Mouse (Mus musculus): ENCODE results near the gene Vmp1.

Gene Vmp1

GRCm38 (mm10) chr11:86604289-86604688 lies 79.3 kb downstream of the Vmp1 start:
- no peak for DNase-seq (ENCODE audit: extremely low read depth, low read depth, low spot score)

GRCm38 (mm10) chr11:86603719-86604118 lies 79.9 kb downstream of the Vmp1 start:
- peak; percentile 93 for DNase-seq (ENCODE audit: extremely low read depth, low read depth, low spot score)

GRCm38 (mm10) chr11:86602116-86602515 lies 81.5 kb downstream of the Vmp1 start:
- DNase-seq (ENCODE audit: extremely low read depth, low read depth, low spot score): no peak

GRCm38 (mm10) chr11:86600209-86600557 lies 83.5 kb downstream of the Vmp1 start:
- peak; percentile 72 for DNase-seq (ENCODE audit: extremely low read depth, low read depth, low spot score)

GRCm38 (mm10) chr11:86599378-86600208 lies 84.0 kb downstream of the Vmp1 start:
- DNase-seq (ENCODE audit: extremely low read depth, low read depth, low spot score): peak; percentile 95

- no peak for DNase-seq (ENCODE audit: extremely low read depth, low read depth, low spot score)
Measured at GRCm38 (mm10) chr11:86598572-86598971, 85.1 kb downstream of the Vmp1 start.

- DNase-seq (ENCODE audit: extremely low read depth, low read depth, low spot score): no peak
Measured at GRCm38 (mm10) chr11:86598154-86598553, 85.5 kb downstream of the Vmp1 start.

- no peak for DNase-seq (ENCODE audit: extremely low read depth, low read depth, low spot score)
Measured at GRCm38 (mm10) chr11:86596976-86597375, 86.7 kb downstream of the Vmp1 start.

GRCm38 (mm10) chr11:86596187-86596960 lies 87.3 kb downstream of the Vmp1 start:
- peak; percentile 81 for DNase-seq (ENCODE audit: extremely low read depth, low read depth, low spot score)

GRCm38 (mm10) chr11:86595366-86595765 lies 88.3 kb downstream of the Vmp1 start:
- DNase-seq (ENCODE audit: extremely low read depth, low read depth, low spot score): no peak

- no peak for DNase-seq (ENCODE audit: extremely low read depth, low read depth, low spot score)
Measured at GRCm38 (mm10) chr11:86594188-86594876, 89.3 kb downstream of the Vmp1 start.

- no peak for DNase-seq (ENCODE audit: extremely low read depth, low read depth, low spot score)
Measured at GRCm38 (mm10) chr11:86593443-86593842, 90.2 kb downstream of the Vmp1 start.

- DNase-seq (ENCODE audit: extremely low read depth, low read depth, low spot score): no peak
Measured at GRCm38 (mm10) chr11:86592993-86593392, 90.6 kb downstream of the Vmp1 start.

GRCm38 (mm10) chr11:86591931-86592616 lies 91.6 kb downstream of the Vmp1 start:
- no peak for DNase-seq (ENCODE audit: extremely low read depth, low read depth, low spot score)

- no peak for DNase-seq (ENCODE audit: extremely low read depth, low read depth, low spot score)
Measured at GRCm38 (mm10) chr11:86591301-86591845, 92.3 kb downstream of the Vmp1 start.

GRCm38 (mm10) chr11:86590579-86590978 lies 93.1 kb downstream of the Vmp1 start:
- DNase-seq (ENCODE audit: extremely low read depth, low read depth, low spot score): no peak

- no peak for DNase-seq (ENCODE audit: extremely low read depth, low read depth, low spot score)
Measured at GRCm38 (mm10) chr11:86590066-86590465, 93.6 kb downstream of the Vmp1 start.

- no peak for DNase-seq (ENCODE audit: extremely low read depth, low read depth, low spot score)
Measured at GRCm38 (mm10) chr11:86588583-86589298, 94.9 kb downstream of the Vmp1 start.

GRCm38 (mm10) chr11:86587830-86588229 lies 95.8 kb downstream of the Vmp1 start:
- no peak for DNase-seq (ENCODE audit: extremely low read depth, low read depth, low spot score)
